Mouse (Mus musculus) ES-E14 (cell line): ENCODE measurements around the gene Gm10260.

Source experiments
- CHD2 ChIP-seq: IDR thresholded peaks from 2 replicates; pipeline ENCODE4 v1.6.1; 2014; ENCODE audit warnings: mild to moderate bottlenecking, low read depth, low read length, inconsistent platforms
- HCFC1 ChIP-seq: IDR thresholded peaks from 2 replicates; pipeline ENCODE4 v1.6.1; 2012; ENCODE audit warnings: low read length, inconsistent platforms, borderline replicate concordance; ENCODE audit not compliant: insufficient read depth
- MAFK ChIP-seq: IDR thresholded peaks from 2 replicates; pipeline ENCODE4 v1.6.1; 2014; ENCODE audit warnings: mild to moderate bottlenecking, low read depth, low read length, inconsistent platforms; ENCODE audit not compliant: insufficient read depth
- ZC3H11A ChIP-seq: IDR thresholded peaks from 2 replicates; pipeline ENCODE4 v1.6.1; 2012; ENCODE audit warnings: low read depth, mild to moderate bottlenecking, inconsistent platforms, low read length, borderline replicate concordance
- ZNF384 ChIP-seq: IDR thresholded peaks from 2 replicates; pipeline ENCODE4 v1.6.1; 2012; ENCODE audit warnings: low read depth, low read length, inconsistent platforms

- TF ChIP-seq CHD2 (no peak), MAFK (no peak), ZC3H11A (no peak), ZNF384 (no peak), HCFC1 (no peak)
Measured at GRCm38 (mm10) chr13:97775907-97776306, 15.5 kb upstream of the Gm10260 start.
